Mouse (Mus musculus) neural tube, embryonic 13.5 days (tissue): Measurements from ENCODE around the gene Pafah1b1. TPM values are rescaled to one million over a fixed set of nuclear protein-coding genes. Genes with fewer than 3 reads are reported as not detected.

Experiments
- ATAC-seq: fragments of 200-750 bp; cut with Nextera tagmentation; 2 replicates; pipeline ENCODE4 v1.8.0; 2017; ENCODE audit warnings: low read depth, mild to moderate bottlenecking, moderate TSS enrichment, moderate library complexity
- H3K27ac ChIP-seq: fragments of 300-500 bp; sonication (generic); replicated peaks from 2 replicates; pipeline ENCODE4 v1.5.1; 2015; ENCODE audit warnings: moderate library complexity, mild to moderate bottlenecking, inconsistent platforms
- H3K27me3 ChIP-seq: fragments of 300-500 bp; sonication (generic); 2 replicates; pipeline ENCODE4 v1.6.1; 2015; ENCODE audit warnings: mild to moderate bottlenecking, inconsistent platforms
- H3K36me3 ChIP-seq: fragments of 300-500 bp; sonication (generic); 2 replicates; pipeline ENCODE4 v1.6.1; 2015; ENCODE audit warnings: mild to moderate bottlenecking, inconsistent platforms
- H3K4me1 ChIP-seq: fragments of 300-500 bp; sonication (generic); replicated peaks from 2 replicates; pipeline ENCODE4 v1.6.1; 2015; ENCODE audit warnings: inconsistent platforms
- H3K4me2 ChIP-seq: fragments of 300-500 bp; sonication (generic); 2 replicates; pipeline ENCODE4 v1.6.1; 2015; ENCODE audit warnings: inconsistent platforms, mild to moderate bottlenecking, moderate library complexity
- H3K4me3 ChIP-seq: fragments of 300-500 bp; sonication (generic); 2 replicates; pipeline ENCODE4 v1.5.1; 2015; ENCODE audit warnings: mild to moderate bottlenecking, inconsistent platforms
- H3K9ac ChIP-seq: fragments of 300-500 bp; sonication (generic); 2 replicates; pipeline ENCODE4 v1.6.1; 2015; ENCODE audit warnings: moderate library complexity, mild to moderate bottlenecking, inconsistent platforms
- H3K9me3 ChIP-seq: fragments of 300-500 bp; sonication (generic); 2 replicates; pipeline ENCODE4 v1.6.1; 2016; ENCODE audit warnings: inconsistent platforms
- WGBS: fragments of 180-500 bp; shearing (Covaris S2); methylation state at CpG from one replicate; pipeline ENCODE4 v1.1.7; 2015; 5-methylcytosine and 5-hydroxymethylcytosine counted together
- polyA plus RNA-seq: library from polyadenylated mRNA; unstranded; fragments of >200 nt; fragmentation: Nextera tagmentation; extraction: Ambion mirVana; gene quantifications from 2 replicates; pipeline ENCODE4 v1.2.1, GENCODE M21; 2015

Gene Pafah1b1
- polyA plus RNA-seq, 1 experiment from 2014 or later = 60.9 TPM

DNA sequence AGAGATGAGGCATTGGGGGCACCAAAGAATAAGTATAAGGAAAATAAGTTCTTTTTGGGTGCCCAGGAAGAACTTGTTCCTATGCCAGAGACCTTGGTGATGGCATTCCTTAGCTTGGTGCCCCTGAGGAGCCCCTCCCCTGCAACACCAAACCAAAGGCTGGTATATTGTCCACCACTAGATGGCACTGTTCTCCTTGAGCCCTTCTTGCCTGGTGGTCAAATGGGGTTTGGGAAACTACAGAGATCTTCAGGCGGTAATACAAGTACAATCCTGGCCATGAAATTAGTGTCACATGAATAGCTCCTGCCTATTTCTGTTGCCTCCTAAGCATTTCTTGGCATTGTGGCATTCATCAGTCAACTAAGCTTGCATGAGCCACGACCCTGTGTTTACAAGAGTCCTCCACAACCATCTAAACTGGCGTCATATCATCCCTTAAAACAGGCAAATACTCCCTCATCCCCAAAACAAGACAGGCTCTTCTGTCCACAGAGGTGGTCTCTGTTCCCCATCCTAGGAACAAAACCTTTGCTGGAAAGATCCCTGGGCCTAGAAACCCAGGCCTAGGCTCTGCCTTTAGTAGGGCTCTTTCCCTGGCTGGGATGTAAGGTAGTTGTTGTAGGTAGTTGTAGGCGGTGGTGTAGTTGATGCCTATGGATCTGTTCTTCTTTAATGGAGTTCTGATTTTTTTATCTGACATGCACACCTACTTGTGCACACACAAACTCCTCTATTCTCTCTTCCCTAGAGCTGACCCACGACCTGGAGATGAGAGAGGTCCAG lies 89.8 kb downstream of the Pafah1b1 start:
- H3K36me3 ChIP-seq = 0 out of 2 replicates have a peak, but pooled peaks cover 11% of the 10 kb centered on the region
- H3K9me3 ChIP-seq = no peaks in the 10 kb centered on the region
- H3K4me1 ChIP-seq = peaks cover 24% of the 10 kb centered on the region
- H3K27ac ChIP-seq = no peak overlapping the region
- H3K27me3 ChIP-seq = peaks cover 16% of the 10 kb centered on the region
- ATAC-seq = no peak
- H3K4me3 ChIP-seq = no peak overlapping the region
- WGBS = 64% methylated on average over 5 of the region's 5 CpGs
- H3K4me2 ChIP-seq = no peak overlapping the region
- no peak overlapping the region for H3K9ac ChIP-seq

DNA sequence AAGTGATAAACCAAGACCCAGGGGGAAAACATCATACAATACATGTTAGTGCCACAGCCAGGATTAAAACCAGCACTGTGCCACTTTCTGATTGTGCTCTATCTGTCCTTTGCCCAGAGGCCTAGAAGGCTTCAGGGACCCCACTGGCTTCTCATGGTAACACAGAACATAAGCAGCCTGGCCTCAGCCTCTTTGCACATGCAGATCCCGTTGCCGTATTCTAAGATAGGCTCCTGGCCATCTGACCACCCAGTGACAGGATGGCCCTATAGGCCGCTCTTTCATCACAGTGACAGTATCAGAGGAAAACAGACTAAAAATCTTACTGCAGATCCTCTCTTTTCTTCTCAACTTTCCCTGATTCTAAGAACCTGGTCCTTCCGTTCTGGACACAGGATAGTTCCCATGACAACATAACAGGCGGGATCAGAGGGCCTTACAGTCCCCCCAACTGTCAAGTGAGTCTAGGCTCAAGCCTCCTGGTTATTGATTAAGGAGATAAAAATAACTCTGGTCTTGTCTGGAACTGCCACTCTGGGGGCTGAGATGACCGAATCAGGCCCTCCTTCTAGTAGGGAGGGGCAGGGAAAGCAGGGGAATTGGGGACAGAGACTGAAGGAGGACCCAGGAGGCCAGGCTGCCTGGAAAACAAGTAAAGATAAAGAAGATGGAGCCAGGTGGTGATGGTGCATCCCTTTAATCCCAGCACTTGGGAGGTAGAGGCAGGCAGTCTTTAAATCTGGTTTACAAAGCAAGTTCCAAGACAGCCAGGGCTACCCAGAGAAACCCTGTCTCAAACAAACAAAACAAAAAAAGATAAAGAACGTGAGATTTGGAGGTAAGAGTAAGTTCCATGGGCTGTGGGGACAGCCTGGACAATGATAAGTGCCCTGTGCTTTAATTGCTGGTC lies 92.3 kb downstream of the Pafah1b1 start:
- no peak for ATAC-seq
- Histone ChIP-seq H3K27me3 (peaks cover 10% of the 10 kb centered on the region), H3K9ac (no peak overlapping the region), H3K4me1 (peaks cover 2% of the 10 kb centered on the region), H3K27ac (no peak overlapping the region), H3K4me2 (no peak overlapping the region), H3K9me3 (no peaks in the 10 kb centered on the region), H3K36me3 (0 out of 2 replicates have a peak, but pooled peaks cover 11% of the 10 kb centered on the region), H3K4me3 (no peak overlapping the region)
- WGBS = 74% methylated on average over 7 of the region's 7 CpGs

DNA sequence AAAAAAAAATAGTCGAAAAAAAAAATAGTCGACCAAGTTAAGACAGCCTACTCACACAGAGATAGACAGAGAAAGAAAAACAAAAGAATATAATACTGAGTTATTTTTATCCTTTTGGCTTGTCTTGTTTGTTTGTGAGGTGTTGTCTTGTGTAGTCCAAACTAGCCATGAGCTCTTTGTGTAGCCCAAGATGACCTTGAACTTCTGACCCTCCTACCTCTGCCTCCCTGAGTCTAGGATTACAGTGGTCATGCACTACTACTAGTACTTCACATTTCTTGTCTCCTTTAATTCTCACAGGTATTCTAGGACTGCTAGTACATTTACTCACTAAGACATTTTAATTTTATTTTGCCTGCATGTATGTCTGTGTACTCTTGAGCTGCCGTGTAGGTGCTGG lies 97.0 kb downstream of the Pafah1b1 start:
- Histone ChIP-seq H3K9ac (no peak overlapping the region), H3K4me3 (no peak overlapping the region), H3K4me2 (no peak overlapping the region), H3K27me3 (peaks cover 9% of the 10 kb centered on the region), H3K36me3 (0 out of 2 replicates have a peak, but pooled peaks cover 17% of the 10 kb centered on the region), H3K9me3 (no peaks in the 10 kb centered on the region), H3K27ac (no peak overlapping the region), H3K4me1 (no peaks in the 10 kb centered on the region)
- ATAC-seq = no peak
- 86% methylated on average over 2 of the region's 3 CpGs for WGBS

DNA sequence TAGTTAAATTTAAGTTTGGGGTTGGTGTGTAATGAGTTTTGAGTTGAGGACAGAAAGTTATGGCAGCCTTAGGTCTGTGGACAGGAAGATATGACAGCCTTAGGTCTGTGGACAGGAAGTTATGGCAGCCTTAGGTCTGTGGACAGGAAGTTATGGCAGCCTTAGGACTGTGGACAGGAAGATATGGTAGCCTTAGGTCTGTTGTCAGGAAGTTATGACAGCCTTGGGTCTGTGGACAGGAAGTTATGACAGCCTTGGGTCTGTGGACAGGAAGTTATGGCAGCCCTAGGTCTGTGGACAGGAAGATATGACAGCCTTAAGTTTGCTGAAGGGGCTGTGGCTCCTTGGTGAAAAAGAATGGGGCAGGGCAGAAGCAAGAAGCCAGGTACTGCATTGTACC lies 99.1 kb downstream of the Pafah1b1 start:
- ATAC-seq = no peak
- H3K27ac ChIP-seq = no peak overlapping the region
- peaks cover 5% of the 10 kb centered on the region; the same call in 1 of the 2 replicates for H3K4me1 ChIP-seq
- no peak overlapping the region for H3K4me3 ChIP-seq
- no peak overlapping the region for H3K9ac ChIP-seq
- H3K36me3 ChIP-seq = 0 out of 2 replicates have a peak, but pooled peaks cover 9% of the 10 kb centered on the region
- H3K4me2 ChIP-seq = no peak overlapping the region
- H3K9me3 ChIP-seq = no peaks in the 10 kb centered on the region
- H3K27me3 ChIP-seq = peaks cover 30% of the 10 kb centered on the region

Other genes starting within 250 kb of the Pafah1b1 start
- 10.9 and 11.5 TPM in 2 replicates for gene Rap1gap2, start 113.8 kb downstream of the Pafah1b1 start, polyA plus RNA-seq
- gene Ccdc92b, start 105.1 kb downstream of the Pafah1b1 start, polyA plus RNA-seq = 1.9 and 2.1 TPM in 2 replicates
- 16.3 and 16.9 TPM in 2 replicates for gene Cluh, start 75.2 kb downstream of the Pafah1b1 start, polyA plus RNA-seq
- 40.2 and 49.8 TPM in 2 replicates for gene Mettl16, start 46.2 kb upstream of the Pafah1b1 start, polyA plus RNA-seq
- gene Mnt, start 106.2 kb upstream of the Pafah1b1 start, polyA plus RNA-seq = 8.4 and 8.9 TPM in 2 replicates
- gene Sgsm2, start 172.4 kb upstream of the Pafah1b1 start, polyA plus RNA-seq = 17.1 and 19.7 TPM in 2 replicates
- 30.2 and 31.9 TPM in 2 replicates for gene Tsr1, start 173.4 kb upstream of the Pafah1b1 start, polyA plus RNA-seq
- 17.4 and 19.1 TPM in 2 replicates for gene Smg6, start 201.2 kb upstream of the Pafah1b1 start, polyA plus RNA-seq
- gene Srr, start 201.3 kb upstream of the Pafah1b1 start, polyA plus RNA-seq = 34.9 and 36.5 TPM in 2 replicates